Mouse (Mus musculus): ENCODE measurements around the gene Klhdc8a. TPM values are rescaled to one million over a fixed set of nuclear protein-coding genes. Genes with fewer than 3 reads are reported as not detected.
"Not testable (repeated sequence)": the region's sequence is repeated elsewhere in the genome, so short reads cannot be mapped to it uniquely, and the experiment has no call there.

Gene Klhdc8a
- polyA plus RNA-seq, 1 experiment from 2014 or later: 0.15 TPM

GRCm38 (mm10) chr1:132338027-132338660 lies 39.7 kb downstream of the Klhdc8a start:
- Histone ChIP-seq H3K27me3 (replicated peaks) (no peaks in the 10 kb centered on the region), H3K9ac (no peak overlapping the region), H3K27ac (no peak overlapping the region), H3K4me1 (peaks cover 26% of the 10 kb centered on the region), H3K4me3 (replicated peaks) (no peak overlapping the region), H3K9me3 (no peaks in the 10 kb centered on the region), H3K4me2 (no peak overlapping the region), H3K36me3 (no peaks in the 10 kb centered on the region)
- no peak for ATAC-seq (ENCODE audit: insufficient read depth, low FRiP score, low read depth)
- 24% methylated on average over 8 of the region's 8 CpGs for WGBS

GRCm38 (mm10) chr1:132341731-132342501 lies 43.5 kb downstream of the Klhdc8a start:
- no peak for ATAC-seq (ENCODE audit: insufficient read depth, low FRiP score, low read depth)
- H3K27me3 ChIP-seq (replicated peaks): no peaks in the 10 kb centered on the region
- no peaks in the 10 kb centered on the region for H3K9me3 ChIP-seq
- H3K4me2 ChIP-seq: no peak overlapping the region
- no peak overlapping the region for H3K4me3 ChIP-seq (replicated peaks)
- H3K36me3 ChIP-seq: no peaks in the 10 kb centered on the region
- 34% methylated on average over 5 of the region's 5 CpGs for WGBS
- no peak overlapping the region for H3K9ac ChIP-seq
- H3K27ac ChIP-seq: no peak overlapping the region
- H3K4me1 ChIP-seq: peaks cover 9% of the 10 kb centered on the region; the same call in 1 of the 2 replicates

GRCm38 (mm10) chr1:132342518-132342917 lies 44.1 kb downstream of the Klhdc8a start:
- WGBS: 55% methylated on average over 3 of the region's 3 CpGs
- no peak for ATAC-seq (ENCODE audit: insufficient read depth, low FRiP score, low read depth)
- H3K4me1 ChIP-seq: peaks cover 9% of the 10 kb centered on the region; the same call in 1 of the 2 replicates
- no peak overlapping the region for H3K4me3 ChIP-seq (replicated peaks)
- H3K4me2 ChIP-seq: no peak overlapping the region
- no peak overlapping the region for H3K27ac ChIP-seq
- no peaks in the 10 kb centered on the region for H3K9me3 ChIP-seq
- no peaks in the 10 kb centered on the region for H3K36me3 ChIP-seq
- H3K9ac ChIP-seq: no peak overlapping the region
- no peaks in the 10 kb centered on the region for H3K27me3 ChIP-seq (replicated peaks)

- no peak overlapping the region for H3K9ac ChIP-seq
- WGBS: 89% methylated on average over 2 of the region's 2 CpGs
- no peak overlapping the region for H3K27ac ChIP-seq
- peaks cover 2% of the 10 kb centered on the region; the same call in 1 of the 2 replicates for H3K4me1 ChIP-seq
- no peak for ATAC-seq (ENCODE audit: insufficient read depth, low FRiP score, low read depth)
- no peak overlapping the region for H3K4me2 ChIP-seq
- no peak overlapping the region for H3K4me3 ChIP-seq (replicated peaks)
- no peaks in the 10 kb centered on the region for H3K9me3 ChIP-seq
- H3K36me3 ChIP-seq: no peaks in the 10 kb centered on the region
- no peaks in the 10 kb centered on the region for H3K27me3 ChIP-seq (replicated peaks)
Measured at GRCm38 (mm10) chr1:132343191-132343590, 44.8 kb downstream of the Klhdc8a start.

- Histone ChIP-seq H3K9me3 (no peaks in the 10 kb centered on the region), H3K4me3 (replicated peaks) (no peak overlapping the region), H3K27ac (no peak overlapping the region), H3K4me2 (no peak overlapping the region), H3K27me3 (replicated peaks) (no peaks in the 10 kb centered on the region), H3K9ac (no peak overlapping the region), H3K4me1 (no peaks in the 10 kb centered on the region; the same call in 1 of the 2 replicates), H3K36me3 (no peaks in the 10 kb centered on the region)
- ATAC-seq (ENCODE audit: insufficient read depth, low FRiP score, low read depth): no peak
- 92% methylated on average over 1 of the region's 1 CpGs for WGBS
Measured at GRCm38 (mm10) chr1:132343656-132344055, 45.2 kb downstream of the Klhdc8a start.

GRCm38 (mm10) chr1:132345514-132345913 lies 47.1 kb downstream of the Klhdc8a start:
- H3K27me3 ChIP-seq (replicated peaks): no peaks in the 10 kb centered on the region
- no peak overlapping the region for H3K9ac ChIP-seq
- WGBS: 82% methylated on average over 4 of the region's 4 CpGs
- no peak overlapping the region for H3K4me2 ChIP-seq
- H3K4me3 ChIP-seq (replicated peaks): no peak overlapping the region
- no peak overlapping the region for H3K27ac ChIP-seq
- ATAC-seq (ENCODE audit: insufficient read depth, low FRiP score, low read depth): no peak
- H3K4me1 ChIP-seq: no peaks in the 10 kb centered on the region; the same call in 1 of the 2 replicates
- H3K9me3 ChIP-seq: no peaks in the 10 kb centered on the region
- no peaks in the 10 kb centered on the region for H3K36me3 ChIP-seq

GRCm38 (mm10) chr1:132346134-132346851 lies 47.9 kb downstream of the Klhdc8a start:
- Histone ChIP-seq H3K36me3 (no peaks in the 10 kb centered on the region), H3K4me1 (no peaks in the 10 kb centered on the region; the same call in 1 of the 2 replicates), H3K4me3 (replicated peaks) (no peak overlapping the region), H3K4me2 (no peak overlapping the region), H3K27ac (peak overlapping the region; percentile 78), H3K9me3 (no peaks in the 10 kb centered on the region), H3K9ac (no peak overlapping the region), H3K27me3 (replicated peaks) (no peaks in the 10 kb centered on the region)
- ATAC-seq (ENCODE audit: insufficient read depth, low FRiP score, low read depth): peak; percentile 63
- WGBS: 48% methylated on average over 12 of the region's 12 CpGs

GRCm38 (mm10) chr1:132346951-132347350 lies 48.5 kb downstream of the Klhdc8a start:
- no peak for ATAC-seq (ENCODE audit: insufficient read depth, low FRiP score, low read depth)
- H3K27me3 ChIP-seq (replicated peaks): no peaks in the 10 kb centered on the region
- H3K9ac ChIP-seq: no peak overlapping the region
- H3K4me3 ChIP-seq (replicated peaks): no peak overlapping the region
- H3K4me1 ChIP-seq: no peaks in the 10 kb centered on the region; the same call in 1 of the 2 replicates
- H3K4me2 ChIP-seq: no peak overlapping the region
- no peaks in the 10 kb centered on the region for H3K9me3 ChIP-seq
- H3K27ac ChIP-seq: peak overlapping the region; percentile 78; the same call in 1 of the 2 replicates
- no peaks in the 10 kb centered on the region for H3K36me3 ChIP-seq

- ATAC-seq (ENCODE audit: insufficient read depth, low FRiP score, low read depth): no peak
- no peak overlapping the region for H3K4me2 ChIP-seq
- 84% methylated on average over 5 of the region's 5 CpGs for WGBS
- H3K4me1 ChIP-seq: no peaks in the 10 kb centered on the region; the same call in 1 of the 2 replicates
- H3K9ac ChIP-seq: no peak overlapping the region
- H3K4me3 ChIP-seq (replicated peaks): no peak overlapping the region
- no peaks in the 10 kb centered on the region for H3K9me3 ChIP-seq
- no peaks in the 10 kb centered on the region for H3K36me3 ChIP-seq
- H3K27ac ChIP-seq: no peak overlapping the region
- H3K27me3 ChIP-seq (replicated peaks): no peaks in the 10 kb centered on the region
Measured at GRCm38 (mm10) chr1:132348401-132348800, 50.0 kb downstream of the Klhdc8a start.

GRCm38 (mm10) chr1:132349049-132349448 lies 50.6 kb downstream of the Klhdc8a start:
- not testable (repeated sequence) for ATAC-seq (ENCODE audit: insufficient read depth, low FRiP score, low read depth); H3K4me3 ChIP-seq (replicated peaks); H3K36me3 ChIP-seq; H3K4me2 ChIP-seq; H3K9ac ChIP-seq; H3K9me3 ChIP-seq; H3K4me1 ChIP-seq; H3K27ac ChIP-seq; H3K27me3 ChIP-seq (replicated peaks)

GRCm38 (mm10) chr1:132349601-132350000 lies 51.2 kb downstream of the Klhdc8a start:
- H3K9me3 ChIP-seq; H3K27ac ChIP-seq; H3K9ac ChIP-seq; ATAC-seq (ENCODE audit: insufficient read depth, low FRiP score, low read depth); H3K4me2 ChIP-seq; H3K4me1 ChIP-seq; H3K4me3 ChIP-seq (replicated peaks); H3K27me3 ChIP-seq (replicated peaks); H3K36me3 ChIP-seq: not testable (repeated sequence)
- 95% methylated on average over 3 of the region's 3 CpGs for WGBS

- Histone ChIP-seq H3K4me1 (peaks cover 7% of the 10 kb centered on the region; the same call in 1 of the 2 replicates), H3K9me3 (no peaks in the 10 kb centered on the region), H3K4me2 (no peak overlapping the region), H3K36me3 (no peaks in the 10 kb centered on the region), H3K27ac (no peak overlapping the region), H3K27me3 (replicated peaks) (no peaks in the 10 kb centered on the region), H3K4me3 (replicated peaks) (no peak overlapping the region), H3K9ac (no peak overlapping the region)
- WGBS: 95% methylated on average over 4 of the region's 4 CpGs
- no peak for ATAC-seq (ENCODE audit: insufficient read depth, low FRiP score, low read depth)
Measured at GRCm38 (mm10) chr1:132351058-132351457, 52.6 kb downstream of the Klhdc8a start.
